Mouse (Mus musculus): ENCODE results near the gene Calml3.
"Not testable (repeated sequence)": the region's sequence is repeated elsewhere in the genome, so short reads cannot be mapped to it uniquely, and the experiment has no call there.

Calml3 gene

DNA sequence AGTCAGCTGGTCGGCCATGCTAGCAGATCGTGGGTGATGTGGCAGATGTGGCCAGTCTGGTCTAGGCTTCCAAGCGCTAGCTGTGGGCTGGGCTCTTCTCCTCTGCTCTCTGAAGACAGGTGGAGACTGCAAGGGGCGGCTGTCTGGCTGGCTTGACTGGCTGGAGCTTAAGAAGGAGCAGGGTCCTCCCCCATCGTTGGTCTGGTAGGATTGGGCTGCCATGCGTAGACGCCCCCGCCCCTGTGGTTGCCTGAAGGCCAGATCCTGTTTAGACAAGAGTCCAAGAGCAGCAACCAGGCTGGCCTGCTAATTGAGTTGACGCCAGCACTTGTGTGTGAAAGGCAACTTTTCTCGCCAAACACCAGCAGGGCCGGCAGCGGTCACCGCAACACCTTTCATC, at the start of gene Calml3:
Calml3 (minus strand) TSS at position 131 of the 400 bp plus-strand sequence.
- DNase-seq (ENCODE audit: extremely low read depth, insufficient read length, low spot score): no peak

DNA sequence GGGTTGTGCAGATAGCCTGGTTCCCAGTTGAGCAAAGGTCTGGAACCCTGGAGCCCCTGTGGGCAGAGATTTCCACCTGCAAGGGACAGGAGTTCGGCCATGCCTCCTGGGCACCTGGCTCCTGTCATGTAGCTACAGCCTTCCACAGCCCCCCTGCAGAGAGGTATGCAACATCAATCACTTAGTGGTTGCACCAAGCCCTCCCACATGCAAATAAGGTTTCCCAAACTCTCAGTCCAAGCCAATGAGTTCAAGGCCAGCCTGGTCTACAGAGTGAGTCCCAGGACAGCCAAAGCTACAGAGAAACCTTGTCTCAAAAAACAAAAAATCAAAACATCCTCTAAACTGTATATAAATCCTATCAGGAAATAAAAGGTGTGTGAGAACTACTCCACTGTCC, 46.2 kb upstream of the Calml3 start:
- no peak for DNase-seq (ENCODE audit: extremely low read depth, insufficient read length, low spot score)

DNA sequence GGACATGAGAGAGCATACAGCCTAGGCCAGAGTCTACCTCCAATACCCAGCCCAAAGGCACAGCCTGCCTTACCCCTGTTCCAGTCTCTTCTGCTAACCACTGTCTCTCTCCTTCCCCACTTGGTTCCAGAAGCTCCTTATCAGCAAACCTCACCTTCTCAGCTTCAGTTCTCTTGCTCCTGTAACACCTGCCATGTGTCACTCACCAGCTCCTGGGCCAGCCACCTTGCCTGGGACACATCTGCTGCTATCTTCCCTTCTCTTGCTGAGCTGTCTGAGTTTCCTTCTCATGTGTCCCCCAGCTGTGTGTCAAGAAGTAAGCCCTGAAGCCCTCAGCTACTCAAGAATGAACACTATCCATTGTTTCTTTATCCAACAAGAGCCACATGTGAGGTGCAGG, 36.5 kb upstream of the Calml3 start:
- DNase-seq (ENCODE audit: extremely low read depth, insufficient read length, low spot score): not testable (repeated sequence)

DNA sequence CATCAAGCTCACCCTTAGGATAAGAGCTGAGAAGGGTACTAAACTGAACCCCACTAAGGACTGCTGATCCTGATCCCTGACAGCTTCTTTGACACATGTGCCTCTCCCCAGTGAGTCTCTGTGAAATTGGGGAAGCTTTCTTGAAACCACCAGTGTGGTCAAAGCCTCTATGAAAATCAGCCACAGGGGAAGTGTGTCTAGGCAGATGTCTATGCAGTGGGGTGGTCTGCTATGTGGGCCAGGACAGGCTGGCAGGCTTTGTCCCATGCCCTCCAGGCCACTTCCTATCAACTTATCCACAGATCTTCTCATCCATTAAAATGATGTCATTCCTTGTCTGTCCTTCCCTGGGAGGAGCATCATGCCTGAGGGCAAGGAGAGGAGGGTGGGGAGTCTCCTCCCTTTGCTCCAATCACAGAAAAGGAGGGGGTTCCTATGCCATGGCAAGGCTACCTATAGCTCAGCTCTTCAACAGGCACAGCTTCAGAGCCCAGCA, 33.2 kb upstream of the Calml3 start, which contains the start of gene Calm4:
Calm4 (plus strand) TSS at position 446 of the 496 bp plus-strand sequence.
- DNase-seq (ENCODE audit: extremely low read depth, insufficient read length, low spot score): not testable (repeated sequence)

DNA sequence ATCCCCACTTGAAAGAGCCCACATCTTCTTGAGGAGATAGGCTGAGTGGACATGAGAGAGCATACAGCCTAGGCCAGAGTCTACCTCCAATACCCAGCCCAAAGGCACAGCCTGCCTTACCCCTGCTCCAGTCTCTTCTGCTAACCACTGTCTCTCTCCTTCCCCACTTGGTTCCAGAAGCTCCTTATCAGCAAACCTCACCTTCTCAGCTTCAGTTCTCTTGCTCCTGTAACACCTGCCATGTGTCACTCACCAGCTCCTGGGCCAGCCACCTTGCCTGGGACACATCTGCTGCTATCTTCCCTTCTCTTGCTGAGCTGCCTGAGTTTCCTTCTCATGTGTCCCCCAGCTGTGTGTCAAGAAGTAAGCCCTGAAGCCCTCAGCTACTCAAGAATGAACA, 29.5 kb upstream of the Calml3 start:
- not testable (repeated sequence) for DNase-seq (ENCODE audit: extremely low read depth, insufficient read length, low spot score)

DNA sequence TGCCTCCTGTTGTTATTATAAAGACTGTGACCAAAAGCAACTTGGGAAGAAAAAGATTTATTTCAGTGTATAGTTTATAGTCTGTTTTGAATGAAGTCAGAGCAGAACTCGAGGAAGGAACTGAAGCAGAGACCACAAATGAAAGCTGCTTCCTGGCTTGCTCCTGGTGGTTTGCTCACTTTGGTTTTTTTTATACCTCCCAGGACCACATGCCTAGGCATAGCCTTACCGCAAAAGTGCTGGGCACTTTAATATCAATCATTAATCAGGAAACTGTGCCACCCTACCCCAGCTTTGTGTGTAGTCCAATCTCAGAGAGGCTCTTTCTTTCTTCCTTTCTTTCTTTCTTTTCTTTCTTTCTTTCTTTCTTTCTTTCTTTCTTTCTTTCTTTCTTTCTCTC, 28.3 kb upstream of the Calml3 start:
- no peak for DNase-seq (ENCODE audit: extremely low read depth, insufficient read length, low spot score)

DNA sequence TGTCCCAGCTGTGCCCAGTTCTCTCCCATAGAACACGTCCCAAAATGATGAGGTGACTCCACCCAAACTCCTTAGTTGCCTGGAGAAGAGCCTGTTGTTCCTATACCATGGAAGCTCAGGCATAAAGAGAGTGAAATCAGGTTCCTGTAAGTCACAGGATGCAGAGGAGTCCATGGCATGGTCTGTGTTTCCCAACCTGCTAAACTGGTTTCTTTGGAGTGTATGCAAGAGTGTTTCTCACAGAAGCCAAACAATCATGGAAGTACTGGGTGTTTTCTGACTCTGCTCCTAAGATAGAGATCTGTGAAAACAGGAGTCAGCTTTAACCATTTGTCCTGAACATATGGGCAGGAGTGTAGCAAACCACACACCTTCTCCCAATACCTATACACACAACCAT, 27.9 kb upstream of the Calml3 start:
- no peak for DNase-seq (ENCODE audit: extremely low read depth, insufficient read length, low spot score)

DNA sequence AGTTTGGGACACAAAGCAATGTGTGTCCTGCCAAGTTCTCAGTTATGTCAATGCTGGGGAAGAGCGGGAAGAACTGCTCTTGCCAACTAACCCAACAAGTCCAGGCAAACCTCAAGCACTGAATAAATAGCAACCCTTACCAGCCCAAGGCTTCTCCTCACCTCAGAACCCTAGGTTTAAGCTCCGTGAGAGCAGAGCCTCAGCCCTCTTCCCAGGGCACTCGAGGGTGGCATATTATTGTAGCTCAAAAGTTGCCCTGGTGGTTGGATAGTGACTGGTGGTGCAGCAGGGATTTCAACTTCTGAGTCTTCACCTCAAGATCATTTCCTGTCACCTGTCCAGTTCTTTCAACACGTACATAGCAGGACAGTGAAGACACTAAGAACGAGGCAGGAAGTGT, 27.4 kb upstream of the Calml3 start:
- DNase-seq (ENCODE audit: extremely low read depth, insufficient read length, low spot score): no peak

DNA sequence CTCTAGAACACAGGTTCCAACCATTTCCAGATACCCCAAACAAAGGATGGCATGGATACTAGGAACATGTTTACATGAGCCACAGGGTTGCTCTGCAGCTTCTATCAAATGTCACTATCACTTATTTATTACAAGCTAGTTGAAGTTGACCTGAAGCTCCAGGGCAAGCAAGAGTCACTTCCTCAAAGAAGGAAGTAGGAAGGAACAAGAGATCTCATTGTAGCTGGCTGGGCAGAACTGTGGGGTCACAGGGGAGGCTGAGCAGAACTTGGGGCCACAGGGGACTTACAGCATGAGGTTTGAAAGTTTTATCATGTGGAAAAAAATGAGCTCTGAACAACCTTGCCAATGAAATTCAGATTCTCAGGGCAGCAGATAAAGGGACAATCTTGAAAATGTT, 21.6 kb upstream of the Calml3 start:
- DNase-seq (ENCODE audit: extremely low read depth, insufficient read length, low spot score): no peak

DNA sequence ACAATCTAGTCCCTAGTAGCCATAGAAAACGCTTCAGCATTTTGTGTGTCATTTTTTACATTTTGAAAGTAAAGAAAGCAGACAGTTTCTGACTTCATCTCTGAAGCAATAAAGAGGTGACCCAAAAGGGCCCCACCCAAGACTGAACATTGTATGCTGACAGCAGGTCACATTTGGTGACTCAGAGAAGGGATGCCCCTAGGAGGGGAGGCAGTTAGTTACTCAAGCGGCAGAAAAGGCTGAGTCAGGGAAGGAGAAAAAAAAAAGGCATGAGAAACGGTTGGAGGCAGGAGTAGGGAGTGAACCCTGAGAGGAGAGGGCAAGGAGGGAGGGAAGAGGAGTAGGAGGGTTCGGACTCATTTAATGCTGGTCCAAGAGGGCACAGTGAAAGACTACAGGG, 18.0 kb upstream of the Calml3 start:
- DNase-seq (ENCODE audit: extremely low read depth, insufficient read length, low spot score): no peak

DNA sequence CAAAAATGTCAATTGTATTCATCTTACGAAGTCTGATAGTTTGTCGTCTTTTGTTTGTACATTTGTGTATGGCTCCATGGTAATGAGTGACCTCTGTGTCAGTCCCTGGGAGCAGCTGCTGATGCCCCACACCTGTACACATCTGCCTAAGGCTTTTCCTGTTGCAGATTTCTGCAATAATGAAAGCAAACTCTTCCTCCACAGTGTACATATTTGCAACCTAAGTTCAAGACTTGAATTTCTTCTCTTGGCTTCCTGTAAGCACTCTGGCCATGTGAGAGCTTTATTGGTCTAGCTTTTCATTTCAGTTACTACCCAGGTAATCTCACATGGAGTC, 14.6 kb upstream of the Calml3 start:
- DNase-seq (ENCODE audit: extremely low read depth, insufficient read length, low spot score): no peak

DNA sequence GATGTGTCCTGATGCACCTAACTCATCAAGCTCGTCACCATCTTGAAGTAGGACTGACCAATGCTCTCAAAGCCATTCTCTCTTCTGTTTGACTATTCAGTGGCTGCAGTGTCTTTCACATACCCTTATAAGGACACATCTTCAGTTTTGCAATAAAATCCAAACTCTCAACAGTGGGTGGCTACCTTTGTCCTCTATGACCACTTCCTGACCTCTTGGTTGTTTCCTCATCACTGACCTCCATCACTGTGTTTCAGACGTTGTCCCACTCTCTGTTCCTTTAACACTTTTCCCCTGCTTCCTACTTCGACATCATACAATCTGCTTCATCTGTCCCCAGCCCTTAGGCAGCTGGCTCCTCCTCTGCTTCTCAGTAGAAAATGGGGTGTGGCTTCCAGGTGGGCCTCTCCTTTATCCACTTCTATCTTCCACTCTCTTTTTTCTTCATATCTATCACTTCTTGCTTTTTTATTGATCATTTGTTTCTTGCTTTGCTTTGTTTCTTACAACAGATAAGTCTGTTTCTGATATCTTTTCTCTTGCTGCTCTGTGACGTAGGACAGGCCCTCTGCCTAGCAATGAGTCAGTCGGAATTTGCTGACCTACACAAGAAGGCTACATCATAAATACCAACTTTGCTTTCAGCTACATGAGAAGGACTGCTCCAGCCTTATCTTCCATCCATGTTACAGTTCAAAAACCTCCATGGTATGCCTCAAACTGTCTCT, 14.1 kb upstream of the Calml3 start:
- no peak for DNase-seq (ENCODE audit: extremely low read depth, insufficient read length, low spot score)

DNA sequence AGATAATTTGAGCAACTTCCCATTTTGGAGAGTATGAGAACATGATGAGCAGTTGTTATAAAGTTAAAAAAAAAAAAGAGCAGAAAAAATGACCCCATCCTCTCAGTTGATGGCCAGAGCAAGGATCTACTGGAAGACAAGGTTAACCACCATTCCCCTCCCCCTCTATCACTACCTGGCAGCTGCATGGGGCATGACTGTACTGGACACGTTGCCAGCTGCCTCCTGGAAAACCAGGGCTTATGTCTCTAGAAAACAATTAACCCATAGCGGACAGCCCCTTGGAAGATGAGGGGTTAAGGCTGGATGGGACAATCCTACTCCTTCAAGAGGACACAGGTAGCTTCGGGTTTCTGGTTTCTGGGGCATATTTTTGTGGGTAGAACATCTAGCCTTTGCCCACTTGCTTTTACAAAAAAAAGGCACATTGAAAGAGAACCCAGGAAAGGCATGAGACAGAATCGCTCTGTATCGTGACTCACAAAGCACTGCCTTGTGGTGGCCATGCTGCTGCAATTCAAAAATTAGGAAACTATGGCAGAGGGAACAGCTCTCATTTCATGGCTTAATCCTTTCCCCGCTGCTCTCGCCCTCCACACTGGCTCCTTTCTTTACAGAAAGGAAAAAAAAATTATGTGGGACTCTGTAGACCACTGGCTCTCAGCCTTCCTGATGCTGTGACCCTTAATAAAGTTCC, 3.2 kb upstream of the Calml3 start:
- DNase-seq (ENCODE audit: extremely low read depth, insufficient read length, low spot score): no peak

DNA sequence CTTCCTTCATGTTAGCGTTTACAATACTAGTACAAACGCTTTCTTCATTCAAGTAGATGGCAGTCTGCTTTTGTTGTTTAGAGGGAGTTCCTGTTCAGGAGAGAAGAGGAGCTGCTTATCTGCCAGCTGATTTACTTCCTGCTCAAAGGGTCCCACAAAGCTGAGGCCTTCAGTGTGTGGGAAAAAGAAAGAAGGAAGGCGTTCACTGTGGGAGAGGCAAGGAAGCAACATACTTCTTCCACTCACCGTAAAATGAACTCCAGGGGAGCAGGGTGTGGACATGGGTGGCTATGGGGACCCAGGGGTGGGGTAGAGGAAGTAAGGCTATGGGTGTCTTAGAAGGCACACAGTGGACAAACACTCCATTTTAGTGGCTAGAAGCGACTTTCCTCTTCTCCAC, 1.5 kb upstream of the Calml3 start:
- DNase-seq (ENCODE audit: extremely low read depth, insufficient read length, low spot score): no peak

DNA sequence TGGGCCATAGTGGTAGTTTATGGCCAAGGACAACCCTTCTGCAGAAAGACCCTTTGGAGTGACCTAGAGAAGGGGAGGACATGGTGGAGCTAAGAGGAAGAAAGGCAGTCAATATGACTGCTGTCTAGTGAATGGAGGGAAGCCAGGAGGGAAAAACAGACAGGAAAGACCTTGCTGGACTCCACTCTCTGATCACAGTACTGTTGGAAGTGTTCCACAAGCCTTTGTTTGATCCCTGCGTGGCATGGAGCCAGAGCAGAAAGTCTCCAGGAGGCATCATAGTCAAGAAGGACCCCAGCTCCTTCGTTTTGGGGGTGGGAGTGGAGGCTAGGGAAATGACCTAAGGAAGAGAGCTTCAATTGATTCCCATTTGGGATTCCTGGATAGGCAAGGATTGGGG, 1.0 kb upstream of the Calml3 start:
- DNase-seq (ENCODE audit: extremely low read depth, insufficient read length, low spot score): no peak

DNA sequence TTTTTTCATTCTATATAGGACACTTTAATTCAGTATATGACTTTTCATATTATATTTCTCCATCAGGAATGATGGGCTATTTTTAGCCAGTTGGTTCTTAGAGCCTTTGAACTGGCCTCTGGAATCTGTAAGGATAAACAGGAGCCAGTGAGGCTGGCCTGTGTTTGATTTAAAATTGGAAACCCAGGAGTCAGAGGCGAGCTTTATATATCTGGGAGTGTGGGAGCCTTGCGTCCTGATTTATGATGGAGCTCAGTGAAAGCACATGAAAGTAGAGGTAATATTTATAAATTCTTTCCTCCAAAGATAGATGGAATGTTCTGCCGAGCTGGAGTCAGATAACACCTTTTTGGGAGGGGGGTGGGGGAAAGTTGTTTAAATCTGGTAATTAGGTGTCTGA, 4.7 kb downstream of the Calml3 start:
- no peak for DNase-seq (ENCODE audit: extremely low read depth, insufficient read length, low spot score)

DNA sequence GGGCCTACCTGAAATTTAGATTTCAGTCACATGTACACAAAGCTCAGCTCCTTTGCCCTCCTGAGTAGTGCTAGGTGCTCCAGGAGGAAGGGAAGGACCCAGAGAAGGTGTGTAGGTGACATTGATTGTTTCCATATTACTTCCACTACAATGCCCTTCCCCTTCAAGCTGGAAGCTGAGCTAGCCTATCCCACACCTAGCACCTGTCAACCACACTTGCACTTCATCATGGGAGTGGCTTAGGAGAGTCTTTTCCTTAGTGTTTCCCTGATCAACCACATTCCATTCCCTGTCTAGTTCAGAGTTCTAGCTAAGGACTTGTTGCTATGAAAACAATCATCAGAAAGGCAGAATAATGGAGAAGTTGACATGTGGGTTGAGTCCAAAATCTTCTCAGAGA, 5.4 kb downstream of the Calml3 start:
- no peak for DNase-seq (ENCODE audit: extremely low read depth, insufficient read length, low spot score)

DNA sequence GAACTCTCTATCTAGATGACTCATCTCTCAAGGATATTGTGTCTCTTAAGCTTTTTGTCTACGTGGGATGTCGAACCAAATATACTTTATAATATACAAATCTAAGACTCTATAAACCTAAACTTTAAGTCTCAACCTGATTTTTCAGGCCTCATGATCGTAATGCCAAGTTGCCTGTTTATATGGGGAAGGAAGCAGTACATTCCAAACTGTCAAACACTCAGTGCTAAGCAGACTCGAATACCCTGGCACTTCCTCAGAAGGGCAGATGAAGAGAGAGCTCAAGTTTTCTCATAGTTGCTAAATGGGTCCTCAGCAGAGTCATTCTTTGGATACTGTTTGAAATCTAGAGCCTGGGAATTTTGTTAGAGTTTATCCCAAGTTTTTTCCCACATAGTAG, 7.5 kb downstream of the Calml3 start:
- no peak for DNase-seq (ENCODE audit: extremely low read depth, insufficient read length, low spot score)

DNA sequence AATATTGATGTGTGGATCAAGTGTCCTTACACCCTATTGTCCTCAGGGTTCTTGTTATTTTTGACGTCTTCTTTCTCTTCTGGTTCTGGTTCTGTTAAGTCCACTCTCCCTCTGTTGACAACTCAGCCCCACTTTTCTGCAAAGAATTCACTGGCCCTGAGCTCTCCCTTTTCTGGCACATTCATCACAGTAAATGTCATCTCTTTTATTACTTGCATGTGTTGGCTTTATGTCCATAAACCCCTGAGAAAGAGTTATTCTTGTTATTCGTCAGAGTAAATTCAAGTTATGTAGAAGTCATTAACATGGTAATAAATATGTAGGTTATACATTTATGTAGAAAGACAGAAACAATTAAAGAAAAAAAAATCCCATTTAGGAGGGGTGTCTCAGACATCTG, 14.6 kb downstream of the Calml3 start:
- DNase-seq (ENCODE audit: extremely low read depth, insufficient read length, low spot score): no peak

DNA sequence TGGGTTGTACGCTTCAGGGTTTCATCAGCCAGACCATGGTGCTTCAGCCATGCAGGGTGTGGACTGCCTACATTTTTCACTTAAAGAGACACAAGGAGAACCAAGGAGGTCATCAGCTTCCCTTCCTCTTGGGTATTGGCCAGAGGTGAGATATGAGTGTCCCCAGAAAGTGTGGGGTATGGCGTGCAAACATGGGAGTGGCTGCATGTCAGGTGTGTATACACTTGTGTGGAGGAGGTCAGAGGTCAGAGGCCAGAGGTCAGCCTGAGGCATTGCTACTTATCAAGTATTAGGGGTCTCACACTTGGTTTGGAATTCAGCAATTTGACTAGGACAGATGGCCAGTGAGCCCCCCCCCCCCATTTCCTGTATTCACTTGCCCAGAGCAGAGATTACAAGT, 15.5 kb downstream of the Calml3 start:
- no peak for DNase-seq (ENCODE audit: extremely low read depth, insufficient read length, low spot score)

DNA sequence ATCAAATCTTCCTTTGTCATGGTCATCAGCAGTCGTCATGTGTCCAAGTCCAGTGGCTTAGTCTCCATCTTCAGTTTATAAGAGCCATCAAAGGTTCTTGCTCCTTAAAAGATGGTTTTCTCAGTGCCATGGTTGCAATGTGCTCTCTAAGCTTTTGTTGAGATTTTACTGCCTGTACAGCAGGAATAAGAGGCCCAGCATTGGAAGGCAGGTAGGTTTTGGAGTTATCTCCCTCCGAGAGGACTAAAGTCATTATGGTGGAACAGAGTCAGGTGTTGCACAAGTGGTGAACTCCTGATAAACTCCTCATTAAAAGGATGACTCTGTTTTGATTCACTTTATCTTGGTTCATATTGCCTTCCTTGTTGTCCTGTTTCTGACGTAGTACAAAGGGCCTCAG, 16.5 kb downstream of the Calml3 start:
- DNase-seq (ENCODE audit: extremely low read depth, insufficient read length, low spot score): no peak

DNA sequence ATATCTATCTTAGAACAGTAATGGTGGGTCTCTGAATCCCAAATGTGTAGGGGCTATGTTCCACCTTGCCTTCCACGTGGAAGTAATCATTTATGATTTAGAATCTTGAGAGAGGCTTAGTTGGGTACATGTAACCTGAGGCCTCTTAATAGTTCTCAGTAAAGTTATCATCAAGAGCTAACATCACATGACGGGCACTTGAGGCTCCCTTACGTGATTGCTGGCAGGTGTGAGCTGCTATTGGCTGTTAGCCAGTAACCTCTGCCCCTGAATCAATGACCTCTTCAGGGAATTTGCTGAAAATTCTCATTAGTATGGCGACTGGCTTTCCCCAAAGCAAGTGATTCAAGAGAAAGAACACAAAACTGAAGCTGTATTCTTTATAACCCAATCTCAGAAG, 17.0 kb downstream of the Calml3 start:
- DNase-seq (ENCODE audit: extremely low read depth, insufficient read length, low spot score): no peak

Data from 3134 (cell line).